Mouse (Mus musculus) intestine, postnatal 0 days (tissue): ENCODE results near the gene Slc16a7. TPM values are rescaled to one million over a fixed set of nuclear protein-coding genes. Genes with fewer than 3 reads are reported as not detected.

Source experiments
- ATAC-seq: fragments of 200-750 bp; cut with Nextera tagmentation; 2 replicates; pipeline ENCODE4 v1.8.0; 2017; ENCODE audit warnings: mild to moderate bottlenecking, moderate TSS enrichment, moderate library complexity
- H3K27ac ChIP-seq: fragments of 300-500 bp; sonication (generic); 2 replicates; pipeline ENCODE4 v1.5.1; 2014; ENCODE audit warnings: mild to moderate bottlenecking, low read depth, low read length, moderate library complexity
- H3K27me3 ChIP-seq: fragments of 300-500 bp; sonication (generic); replicated peaks from 2 replicates; pipeline ENCODE4 v1.6.1; 2014; ENCODE audit warnings: low read length, mixed read lengths; ENCODE audit not compliant: control insufficient read depth, insufficient read depth
- H3K36me3 ChIP-seq: fragments of 300-500 bp; sonication (generic); 2 replicates; pipeline ENCODE4 v1.6.1; 2014; ENCODE audit warnings: mild to moderate bottlenecking, moderate library complexity; ENCODE audit not compliant: control insufficient read depth, insufficient read depth
- H3K4me1 ChIP-seq: fragments of 300-500 bp; sonication (generic); replicated peaks from 2 replicates; pipeline ENCODE4 v1.6.1; 2014; ENCODE audit warnings: antibody characterized with exemption, low read length, mixed read lengths; ENCODE audit not compliant: control insufficient read depth, insufficient read depth
- H3K4me2 ChIP-seq: fragments of 300-500 bp; sonication (generic); replicated peaks from 2 replicates; pipeline ENCODE4 v1.6.1; 2014; ENCODE audit warnings: low read depth, mild to moderate bottlenecking, moderate library complexity
- H3K4me3 ChIP-seq: fragments of 300-500 bp; sonication (generic); 2 replicates; pipeline ENCODE4 v1.5.1; 2014; ENCODE audit warnings: low read depth, low read length
- H3K9ac ChIP-seq: fragments of 300-500 bp; sonication (generic); 2 replicates; pipeline ENCODE4 v1.6.1; 2014; ENCODE audit warnings: mild to moderate bottlenecking, low read depth, low read length
- H3K9me3 ChIP-seq: fragments of 300-500 bp; sonication (generic); 2 replicates; pipeline ENCODE4 v1.6.1; 2016; ENCODE audit warnings: mixed run types; ENCODE audit not compliant: control insufficient read depth
- CTCF ChIP-seq: sonication (generic); IDR thresholded peaks from 2 replicates; pipeline ENCODE4 v1.5.1; 2016; ENCODE audit warnings: low read depth, mild to moderate bottlenecking, control low read depth, antibody characterized with exemption, moderate library complexity
- WGBS: fragments of 180-500 bp; shearing (Covaris S2); extraction: QIAGEN DNeasy Blood & Tissue Kit; methylation state at CpG from one replicate; pipeline ENCODE4 v1.1.7; 2014; 5-methylcytosine and 5-hydroxymethylcytosine counted together
- polyA plus RNA-seq: library from polyadenylated mRNA; unstranded; fragments of >200 nt; fragmentation: Nextera tagmentation; extraction: Ambion mirVana; gene quantifications from 2 replicates; pipeline ENCODE4 v1.2.1, GENCODE M21; 2015

Slc16a7 gene
- polyA plus RNA-seq, 1 experiment from 2014 or later, result 2.0 TPM

DNA sequence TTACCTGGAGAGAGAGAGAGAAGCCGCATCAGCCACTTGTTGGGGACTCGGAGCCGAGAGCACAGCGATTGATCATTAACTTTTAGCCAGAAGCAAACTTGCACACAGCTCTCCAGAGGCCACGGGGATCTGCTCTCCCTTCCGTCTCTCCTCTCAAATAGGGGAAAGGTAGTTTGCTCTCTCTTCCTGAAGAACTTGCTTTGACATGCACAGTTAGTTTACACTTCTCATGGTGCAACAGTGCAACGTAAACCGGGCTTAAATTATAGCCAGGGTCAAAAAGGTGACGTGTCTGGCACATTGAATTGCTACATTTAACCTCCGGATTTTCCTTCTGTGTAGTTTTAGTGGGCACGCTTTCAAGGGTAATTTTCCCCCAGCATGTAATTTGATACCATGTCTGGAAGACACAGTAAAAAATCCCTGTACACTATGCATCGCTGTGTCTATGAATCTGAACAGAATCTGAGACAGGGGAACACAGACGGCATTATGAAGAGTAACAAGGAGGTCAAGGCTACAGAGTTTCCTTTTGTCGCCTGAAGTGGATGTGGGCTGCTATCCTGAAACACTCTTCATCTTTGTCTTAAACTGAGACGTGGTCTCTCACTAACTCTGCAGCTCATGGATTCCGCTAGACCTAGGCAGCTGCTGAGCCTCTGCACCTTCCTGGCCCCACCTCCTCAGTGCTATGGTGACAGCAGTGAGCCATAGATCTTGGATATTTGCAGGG, 60.8 kb downstream of the Slc16a7 start:
- ATAC-seq, result peak; percentile 38; the same call in 1 of the 2 replicates
- WGBS, result 6% methylated on average over 16 of the region's 16 CpGs
- H3K9ac ChIP-seq, result no peak overlapping the region

DNA sequence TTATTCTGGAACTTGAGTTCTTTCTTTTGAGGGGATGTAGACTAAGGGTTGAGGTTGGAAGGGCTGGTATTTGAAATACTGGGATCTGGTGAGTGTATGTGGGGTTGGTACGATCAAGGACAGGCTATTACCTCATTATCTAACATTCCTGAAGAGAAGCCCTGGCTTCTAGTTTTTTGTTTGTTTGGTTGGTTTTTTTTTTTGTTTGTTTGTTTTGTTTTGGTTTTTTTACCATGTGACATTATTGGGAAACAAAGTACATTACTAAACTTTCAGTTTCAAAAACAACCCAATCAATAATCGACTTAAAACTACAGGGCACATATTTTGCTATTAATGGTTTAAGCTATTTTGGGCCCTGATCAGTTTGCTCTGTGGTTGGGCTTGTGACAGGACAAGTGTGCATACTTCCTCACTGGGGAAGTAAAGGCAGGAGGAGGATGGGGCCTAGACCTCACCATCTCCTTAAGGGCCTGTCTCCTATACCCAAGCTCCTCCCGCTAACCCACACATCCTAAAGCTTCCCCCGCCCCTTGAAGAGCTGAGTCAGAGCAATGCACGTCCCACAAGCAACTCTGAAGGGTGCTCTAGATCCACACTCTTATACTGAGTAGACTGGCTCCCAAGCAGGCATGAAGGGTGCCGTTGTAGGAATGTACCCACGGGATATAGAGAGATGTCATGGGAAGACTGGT, 64.2 kb downstream of the Slc16a7 start:
- H3K4me2 ChIP-seq, result no peak overlapping the region
- WGBS, result 86% methylated on average over 7 of the region's 7 CpGs
- ATAC-seq, result no peak
- H3K9me3 ChIP-seq, result no peaks in the 10 kb centered on the region
- H3K4me1 ChIP-seq, result no peaks in the 10 kb centered on the region
- TF ChIP-seq CTCF, result no peak
- no peak overlapping the region for H3K4me3 ChIP-seq
- H3K27me3 ChIP-seq, result no peaks in the 10 kb centered on the region
- no peak overlapping the region for H3K9ac ChIP-seq
- H3K36me3 ChIP-seq, result no peaks in the 10 kb centered on the region
- no peak overlapping the region for H3K27ac ChIP-seq

More for the DNA sequence above, 60.8 kb downstream of the Slc16a7 start:
- H3K27me3 ChIP-seq, result no peaks in the 10 kb centered on the region
- TF ChIP-seq CTCF, result no peak
- no peaks in the 10 kb centered on the region for H3K4me1 ChIP-seq
- peak overlapping the region; percentile 18 for H3K4me3 ChIP-seq
- peak overlapping the region; percentile 56 for H3K4me2 ChIP-seq
- no peaks in the 10 kb centered on the region for H3K9me3 ChIP-seq
- no peaks in the 10 kb centered on the region for H3K36me3 ChIP-seq
- no peak overlapping the region for H3K27ac ChIP-seq

DNA sequence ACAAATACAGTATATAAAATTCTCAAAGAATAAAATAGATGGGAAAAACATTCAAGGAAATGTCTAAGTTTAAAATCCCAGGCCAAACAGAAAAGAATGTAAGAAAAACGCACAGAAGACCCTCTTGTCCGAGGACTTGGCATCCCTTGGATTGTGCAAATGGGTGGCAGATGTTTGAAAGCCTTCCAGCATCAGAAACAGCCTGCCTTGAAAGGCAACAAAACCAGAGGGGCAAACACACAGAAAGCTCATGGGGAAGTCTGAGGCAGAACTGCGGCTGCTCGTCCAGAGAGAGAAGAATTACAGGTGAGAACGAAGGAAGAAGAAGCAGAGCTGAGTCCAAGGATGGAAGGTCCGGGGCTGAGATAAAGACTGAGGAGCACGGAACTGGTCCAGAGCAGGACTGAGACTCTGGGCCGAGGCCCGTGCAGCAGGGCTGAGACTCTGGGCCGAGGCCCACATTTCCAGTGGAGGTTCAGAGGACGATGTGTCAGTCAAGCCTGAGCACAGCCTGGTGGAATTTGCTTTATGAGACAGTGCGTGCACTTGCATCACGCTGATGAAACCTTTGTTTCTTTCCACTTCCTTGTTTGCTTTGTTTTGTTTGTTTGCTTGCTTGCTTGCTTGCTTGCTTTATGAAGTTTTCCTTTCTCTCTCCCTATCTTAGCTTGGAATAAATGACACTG, 65.0 kb downstream of the Slc16a7 start:
- Histone ChIP-seq H3K27me3 (no peaks in the 10 kb centered on the region), H3K27ac (no peak overlapping the region), H3K9ac (no peak overlapping the region), H3K4me1 (no peaks in the 10 kb centered on the region), H3K36me3 (no peaks in the 10 kb centered on the region), H3K4me3 (no peak overlapping the region), H3K4me2 (no peak overlapping the region), H3K9me3 (no peaks in the 10 kb centered on the region)
- no peak for TF ChIP-seq CTCF
- no peak for ATAC-seq
- 91% methylated on average over 13 of the region's 13 CpGs for WGBS

DNA sequence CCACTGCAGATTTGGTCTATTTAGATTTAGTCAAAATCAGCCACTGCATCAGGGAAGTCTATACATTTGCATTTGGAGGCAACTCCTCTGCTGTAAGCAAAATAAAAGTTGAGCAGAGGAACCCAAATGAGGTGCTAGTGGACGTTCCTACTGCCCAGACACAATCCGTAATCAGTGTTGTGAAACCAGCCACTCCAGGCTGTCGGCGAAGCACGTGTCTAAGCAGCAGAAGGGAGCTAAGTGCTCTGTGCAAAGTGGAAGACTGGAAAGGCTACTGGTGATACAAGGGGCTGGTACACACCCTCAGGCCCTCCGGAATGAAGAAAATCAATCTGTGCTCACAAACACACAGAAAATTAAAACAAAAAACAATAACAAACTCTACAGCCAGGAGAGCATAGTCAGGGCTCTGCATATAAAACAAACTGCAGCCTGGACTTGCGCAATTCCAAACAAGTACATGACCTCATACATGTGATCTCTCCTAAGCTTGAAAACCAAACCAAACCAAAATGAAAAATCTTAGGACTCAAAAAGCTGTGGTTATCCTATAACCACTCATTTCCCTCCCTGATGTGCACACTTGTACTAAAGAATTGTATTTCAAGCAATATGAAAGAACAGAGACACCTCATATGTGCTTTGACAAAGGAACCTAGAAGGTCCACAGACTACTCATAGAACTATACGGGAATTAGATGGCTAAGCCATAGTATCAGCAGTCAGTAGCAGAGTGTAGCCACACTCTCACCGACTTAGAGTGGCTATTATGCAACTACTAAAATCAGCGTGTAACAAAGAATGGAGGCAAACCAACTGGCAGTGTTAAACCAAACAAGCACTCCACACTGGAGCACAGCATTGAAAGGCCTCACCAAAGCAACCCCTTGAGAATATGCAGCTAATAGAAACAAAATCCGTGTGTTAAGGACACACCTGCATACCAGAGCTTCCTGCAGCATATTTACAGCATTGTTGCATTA, 67.5 kb downstream of the Slc16a7 start:
- no peaks in the 10 kb centered on the region for H3K27me3 ChIP-seq
- no peak overlapping the region for H3K9ac ChIP-seq
- no peaks in the 10 kb centered on the region for H3K9me3 ChIP-seq
- no peak overlapping the region for H3K4me2 ChIP-seq
- H3K4me1 ChIP-seq, result no peaks in the 10 kb centered on the region
- 71% methylated on average over 11 of the region's 11 CpGs for WGBS
- TF ChIP-seq CTCF, result no peak
- H3K36me3 ChIP-seq, result no peaks in the 10 kb centered on the region
- no peak overlapping the region for H3K27ac ChIP-seq
- ATAC-seq, result no peak
- no peak overlapping the region for H3K4me3 ChIP-seq

DNA sequence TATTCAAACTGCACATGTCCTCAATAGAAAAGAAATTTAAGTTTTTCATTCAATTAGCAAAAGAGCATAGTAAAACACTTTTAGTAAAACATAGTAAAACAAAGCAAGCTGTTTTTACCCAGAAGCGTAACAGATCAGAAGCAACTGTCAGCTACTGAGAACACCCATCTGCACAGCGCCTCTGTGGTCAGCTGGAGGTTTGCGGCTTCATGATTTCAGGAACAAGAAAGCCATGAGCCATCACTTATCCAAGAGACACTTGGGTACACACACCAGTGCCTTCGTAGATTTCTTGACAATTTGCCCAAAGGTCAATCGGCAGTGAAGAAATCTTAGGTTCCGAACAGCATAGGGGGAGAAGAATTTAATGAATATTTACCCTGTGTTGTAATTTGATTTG, 71.9 kb downstream of the Slc16a7 start:
- Histone ChIP-seq H3K9me3 (no peaks in the 10 kb centered on the region), H3K4me2 (no peak overlapping the region), H3K36me3 (no peaks in the 10 kb centered on the region), H3K27me3 (no peaks in the 10 kb centered on the region), H3K4me3 (no peak overlapping the region), H3K9ac (no peak overlapping the region), H3K27ac (no peak overlapping the region), H3K4me1 (no peaks in the 10 kb centered on the region)
- TF ChIP-seq CTCF, result peak; percentile 55
- no peak for ATAC-seq
- 54% methylated on average over 6 of the region's 6 CpGs for WGBS
